Mouse (Mus musculus) CH12.LX (cell line): Measurements from ENCODE around the gene Cluap1. TPM values are rescaled to one million over a fixed set of nuclear protein-coding genes. Genes with fewer than 3 reads are reported as not detected.

Experiments used
- DNase-seq: peaks from one replicate; pipeline ENCODE4 v3.0.0-alpha.2; 2013; ENCODE audit errors: extremely low read depth
- H3K27ac ChIP-seq: 2 replicates; pipeline ENCODE4 v1.5.1; 2012; ENCODE audit warnings: low read depth, mild to moderate bottlenecking, control low read depth, moderate library complexity; ENCODE audit not compliant: insufficient read depth
- H3K27me3 ChIP-seq: replicated peaks from 2 replicates; pipeline ENCODE3; 2012; ENCODE audit warnings: inconsistent platforms
- H3K36me3 ChIP-seq, 2 experiments: replicated peaks in 1 of 2; 2 replicates each; pipeline versions ENCODE3 to v1.6.1; 2012; ENCODE audit warnings: inconsistent platforms in 1 of 2, low read length in 1 of 2, mild to moderate bottlenecking in 1 of 2, mixed read lengths in 1 of 2, moderate library complexity in 1 of 2; ENCODE audit not compliant: control insufficient read depth in 1 of 2, insufficient read depth in 1 of 2
- H3K4me1 ChIP-seq, 2 experiments: 2 replicates each; pipeline ENCODE4 v1.6.1; 2012; ENCODE audit warnings: inconsistent platforms in 1 of 2, moderate library complexity in 1 of 2; ENCODE audit not compliant: insufficient read depth in 2 of 2, control insufficient read depth in 1 of 2
- H3K4me2 ChIP-seq: 2 replicates; pipeline ENCODE4 v1.6.1; 2012; ENCODE audit warnings: low read depth, mild to moderate bottlenecking, control low read depth; ENCODE audit not compliant: poor library complexity, insufficient read depth, severe bottlenecking
- H3K4me3 ChIP-seq, 3 experiments: fragments of 150-350 bp in 1 of 3; sonication (generic) in 1 of 3; replicated peaks in 1 of 3; 2 replicates each; pipeline versions ENCODE3 to v1.5.1; 2011 to 2012; ENCODE audit warnings: low read depth in 2 of 3, low read length in 2 of 3, mild to moderate bottlenecking in 2 of 3, moderate library complexity in 2 of 3, control low read depth in 1 of 3, improper control_type of control experiment in 1 of 3, inconsistent platforms in 1 of 3, mixed read lengths in 1 of 3; ENCODE audit not compliant: poor library complexity in 1 of 3
- H3K79me2 ChIP-seq: replicated peaks from 2 replicates; pipeline ENCODE4 v1.6.1; 2012; ENCODE audit warnings: mild to moderate bottlenecking, moderate library complexity; ENCODE audit not compliant: control insufficient read depth, poor library complexity, insufficient read depth, severe bottlenecking; ENCODE audit errors: extremely low read depth
- H3K9ac ChIP-seq: 2 replicates; pipeline ENCODE4 v1.6.1; 2012; ENCODE audit warnings: low read depth, mild to moderate bottlenecking, control low read depth, moderate library complexity; ENCODE audit not compliant: insufficient read depth
- H3K9me3 ChIP-seq: replicated peaks from 2 replicates; pipeline ENCODE3; 2012; ENCODE audit warnings: low read length, inconsistent platforms, mixed read lengths
- BHLHE40 ChIP-seq: IDR thresholded peaks from 2 replicates; pipeline ENCODE4 v1.6.1; 2011; ENCODE audit warnings: mild to moderate bottlenecking, low read depth, low read length, improper control_type of control experiment
- CHD1 ChIP-seq: IDR thresholded peaks from 2 replicates; pipeline ENCODE4 v1.6.1; 2012; ENCODE audit warnings: low read depth, low read length, improper control_type of control experiment, inconsistent platforms
- CHD2 ChIP-seq: IDR thresholded peaks from 2 replicates; pipeline ENCODE4 v1.6.1; 2011; ENCODE audit warnings: low read length, improper control_type of control experiment
- CTCF ChIP-seq, 2 experiments: IDR thresholded peaks in 1 of 2; conservative IDR thresholded peaks in 1 of 2; 2 replicates each; pipeline ENCODE4 v1.5.1; 2011 to 2012; ENCODE audit warnings: low read depth in 2 of 2, low read length in 2 of 2, improper control_type of control experiment in 1 of 2, inconsistent platforms in 1 of 2, mild to moderate bottlenecking in 1 of 2, moderate library complexity in 1 of 2
- E2F4 ChIP-seq: IDR thresholded peaks from 2 replicates; pipeline ENCODE4 v1.6.1; 2011; ENCODE audit warnings: low read depth, low read length, improper control_type of control experiment; ENCODE audit not compliant: insufficient replicate concordance
- ELF1 ChIP-seq: IDR thresholded peaks from 2 replicates; pipeline ENCODE4 v1.6.1; 2014; ENCODE audit warnings: low read depth, mild to moderate bottlenecking, inconsistent platforms, low read length, improper control_type of control experiment
- EP300 ChIP-seq: IDR thresholded peaks from 2 replicates; pipeline ENCODE4 v1.6.1; 2011; ENCODE audit warnings: low read length, improper control_type of control experiment
- ETS1 ChIP-seq: conservative IDR thresholded peaks from 2 replicates; pipeline ENCODE4 v1.6.1; 2012; ENCODE audit warnings: low read depth, mild to moderate bottlenecking, inconsistent platforms, low read length, improper control_type of control experiment, moderate library complexity
- GABPA ChIP-seq: IDR thresholded peaks from 2 replicates; pipeline ENCODE4 v1.6.1; 2012; ENCODE audit warnings: low read depth, low read length, improper control_type of control experiment, inconsistent platforms; ENCODE audit not compliant: insufficient replicate concordance
- HCFC1 ChIP-seq: IDR thresholded peaks from 2 replicates; pipeline ENCODE4 v1.6.1; 2012; ENCODE audit warnings: low read depth, mild to moderate bottlenecking, inconsistent platforms, low read length, improper control_type of control experiment
- IRF4 ChIP-seq: IDR thresholded peaks from 2 replicates; pipeline ENCODE4 v1.6.1; 2014; ENCODE audit warnings: low read depth, mild to moderate bottlenecking, inconsistent platforms, low read length, improper control_type of control experiment
- JUN ChIP-seq: IDR thresholded peaks from 2 replicates; pipeline ENCODE4 v1.6.1; 2011; ENCODE audit warnings: low read depth, mild to moderate bottlenecking, low read length, improper control_type of control experiment, moderate library complexity; ENCODE audit not compliant: insufficient read depth
- JUND ChIP-seq: conservative IDR thresholded peaks from 2 replicates; pipeline ENCODE4 v1.6.1; 2011; ENCODE audit warnings: low read depth, low read length, improper control_type of control experiment
- KAT2A ChIP-seq: IDR thresholded peaks from 2 replicates; pipeline ENCODE4 v1.6.1; 2012; ENCODE audit warnings: low read length, improper control_type of control experiment, inconsistent platforms; ENCODE audit not compliant: insufficient replicate concordance
- MAFK ChIP-seq: IDR thresholded peaks from 2 replicates; pipeline ENCODE4 v1.6.1; 2011; ENCODE audit warnings: low read length, improper control_type of control experiment; ENCODE audit not compliant: insufficient replicate concordance
- MAZ ChIP-seq: IDR thresholded peaks from 2 replicates; pipeline ENCODE4 v1.6.1; 2012; ENCODE audit warnings: low read depth, mild to moderate bottlenecking, inconsistent platforms, low read length, improper control_type of control experiment, moderate library complexity
- MEF2A ChIP-seq: IDR thresholded peaks from 2 replicates; pipeline ENCODE4 v1.6.1; 2014; ENCODE audit warnings: low read depth, mild to moderate bottlenecking, inconsistent platforms, low read length, improper control_type of control experiment, borderline replicate concordance
- MXI1 ChIP-seq: IDR thresholded peaks from 2 replicates; pipeline ENCODE4 v1.6.1; 2011; ENCODE audit warnings: mild to moderate bottlenecking, low read depth, low read length, improper control_type of control experiment
- MYC ChIP-seq: IDR thresholded peaks from 2 replicates; pipeline ENCODE4 v1.6.1; 2011; ENCODE audit warnings: low read depth, mild to moderate bottlenecking, improper control_type of control experiment, low read length
- NELFE ChIP-seq: IDR thresholded peaks from 2 replicates; pipeline ENCODE4 v1.6.1; 2011; ENCODE audit warnings: low read depth, low read length, improper control_type of control experiment
- NRF1 ChIP-seq: IDR thresholded peaks from 2 replicates; pipeline ENCODE4 v1.6.1; 2014; ENCODE audit warnings: low read depth, mild to moderate bottlenecking, inconsistent platforms, low read length, improper control_type of control experiment, moderate library complexity
- PAX5 ChIP-seq: IDR thresholded peaks from 2 replicates; pipeline ENCODE4 v1.6.1; 2012; ENCODE audit warnings: low read length, inconsistent platforms, mixed read lengths
- POLR2A ChIP-seq: IDR thresholded peaks from 2 replicates; pipeline ENCODE4 v1.6.1; 2011; ENCODE audit warnings: low read depth, mild to moderate bottlenecking, improper control_type of control experiment, low read length
- POLR2AphosphoS2 ChIP-seq: IDR thresholded peaks from 2 replicates; pipeline ENCODE4 v1.6.1; 2011; ENCODE audit warnings: low read depth, low read length, improper control_type of control experiment
- RAD21 ChIP-seq: IDR thresholded peaks from 2 replicates; pipeline ENCODE4 v1.6.1; 2011; ENCODE audit warnings: low read depth, mild to moderate bottlenecking, low read length, improper control_type of control experiment, moderate library complexity
- RCOR1 ChIP-seq: conservative IDR thresholded peaks from 2 replicates; pipeline ENCODE4 v1.6.1; 2012; ENCODE audit warnings: low read depth, mild to moderate bottlenecking, inconsistent platforms, low read length, improper control_type of control experiment
- SIN3A ChIP-seq: IDR thresholded peaks from 2 replicates; pipeline ENCODE4 v1.6.1; 2012; ENCODE audit warnings: low read length, improper control_type of control experiment, inconsistent platforms
- SMC3 ChIP-seq: IDR thresholded peaks from 2 replicates; pipeline ENCODE4 v1.6.1; 2011; ENCODE audit warnings: low read depth, low read length, improper control_type of control experiment
- TBP ChIP-seq: conservative IDR thresholded peaks from 2 replicates; pipeline ENCODE4 v1.6.1; 2011; ENCODE audit warnings: low read depth, low read length, improper control_type of control experiment
- TCF12 ChIP-seq: IDR thresholded peaks from 2 replicates; pipeline ENCODE4 v1.6.1; 2014; ENCODE audit warnings: low read depth, mild to moderate bottlenecking, inconsistent platforms, low read length, improper control_type of control experiment
- UBTF ChIP-seq: IDR thresholded peaks from 2 replicates; pipeline ENCODE4 v1.6.1; 2012; ENCODE audit warnings: low read depth, mild to moderate bottlenecking, inconsistent platforms, low read length, improper control_type of control experiment, moderate library complexity
- USF1 ChIP-seq: IDR thresholded peaks from 2 replicates; pipeline ENCODE4 v1.6.1; 2014; ENCODE audit warnings: low read depth, mild to moderate bottlenecking, inconsistent platforms, low read length, improper control_type of control experiment
- USF2 ChIP-seq: conservative IDR thresholded peaks from 2 replicates; pipeline ENCODE4 v1.6.1; 2011; ENCODE audit warnings: low read depth, low read length, improper control_type of control experiment
- ZC3H11A ChIP-seq: IDR thresholded peaks from 2 replicates; pipeline ENCODE4 v1.6.1; 2012; ENCODE audit warnings: low read depth, mild to moderate bottlenecking, inconsistent platforms, low read length, improper control_type of control experiment
- ZKSCAN1 ChIP-seq: IDR thresholded peaks from 2 replicates; pipeline ENCODE4 v1.6.1; 2012; ENCODE audit warnings: low read depth, inconsistent platforms, low read length, improper control_type of control experiment, borderline replicate concordance
- ZMIZ1 ChIP-seq: IDR thresholded peaks from 2 replicates; pipeline ENCODE4 v1.6.1; 2012; ENCODE audit warnings: low read depth, mild to moderate bottlenecking, inconsistent platforms, low read length, improper control_type of control experiment
- ZNF384 ChIP-seq: IDR thresholded peaks from 2 replicates; pipeline ENCODE4 v1.6.1; 2012; ENCODE audit warnings: low read depth, low read length, improper control_type of control experiment, inconsistent platforms
- dilution Hi-C: fragments of 300-500 bp; cut with MboI; formaldehyde crosslinking; loops from 2 replicates; pipeline ENCODE4 v1.14.3; 2020; ENCODE audit warnings: low sequenced_read_pairs; ENCODE audit not compliant: extremely low pct_unique_long_range_greater_than_20kb, extremely low pct_ligation_motif_present
- in situ Hi-C: fragments of 300-500 bp; cut with MboI; formaldehyde crosslinking; loops from 3 replicates; pipeline ENCODE4 v1.14.3; 2019; ENCODE audit warnings: low sequenced_read_pairs, low pct_ligation_motif_present, low pct_unique_long_range_greater_than_20kb, mixed read lengths
- polyA plus RNA-seq: library from polyadenylated mRNA; unstranded; fragments of >175 nt; gene quantifications from 2 replicates; pipeline ENCODE4 v1.2.1, GENCODE M21; 2012; ENCODE audit warnings: low read depth; ENCODE audit not compliant: insufficient read length
- total RNA-seq, 2 experiments: library from RNA; depleted of rRNA; stranded (reverse); fragments of 300-350 nt in 1 of 2; fragments of >200 nt in 1 of 2; gene quantifications; 2 replicates each; pipeline ENCODE4 v1.2.3; 2012 to 2014

The Cluap1 gene
- total and polyA plus RNA-seq, 3 experiments, result 33.7 to 47.0 (median 46.5) TPM

DNA sequence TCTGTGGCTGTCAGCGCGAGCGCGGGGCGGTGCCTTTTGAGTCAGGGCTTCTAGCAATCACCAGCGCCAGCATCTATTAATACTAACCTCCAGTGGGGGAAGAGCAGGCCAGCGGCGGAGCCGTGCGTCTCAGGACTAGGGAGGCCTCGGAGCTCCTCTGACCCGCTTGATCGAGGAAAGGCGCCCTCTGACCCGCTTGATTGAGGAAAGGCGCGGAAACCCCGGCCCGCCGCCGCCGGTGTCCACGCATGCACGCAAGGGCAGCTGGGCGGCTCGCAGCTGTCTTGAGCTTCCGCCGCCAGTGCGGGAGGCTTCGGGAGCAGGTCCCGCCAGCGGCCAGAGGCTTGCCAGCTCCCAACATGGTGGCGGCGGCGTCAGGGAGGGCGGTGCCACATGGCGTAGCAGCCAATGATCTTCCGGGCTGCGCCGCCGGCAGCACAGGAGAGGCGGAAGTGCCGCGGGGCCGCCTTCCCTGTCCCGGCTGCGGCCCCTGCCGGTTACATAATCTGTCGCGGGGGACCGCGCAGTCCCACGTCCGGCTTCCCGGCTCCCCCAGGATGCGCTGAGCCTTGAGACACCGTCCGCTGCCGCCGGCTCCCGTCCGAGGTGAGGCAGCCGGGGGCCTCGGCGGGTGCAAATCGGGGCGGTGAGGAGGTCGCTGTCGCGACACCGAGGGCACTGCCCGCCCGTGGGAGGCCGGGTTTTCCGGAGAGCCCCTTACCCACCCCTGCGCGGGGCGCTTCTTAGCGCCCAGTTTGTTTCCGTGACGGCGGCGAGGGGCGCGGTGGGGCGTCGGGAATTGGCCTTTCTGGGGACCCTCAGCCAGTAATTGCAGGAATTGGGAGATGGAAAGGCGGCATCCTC is 24.2 kb upstream of the Cluap1 start, which contains the start of the genes Zfp597 and Gm20695:
TSS of gene Zfp597 (minus strand) at position 361 of the 864 bp plus-strand sequence.
TSS of gene Gm20695 (plus strand) at position 448 of the 864 bp plus-strand sequence.
- Histone ChIP-seq H3K27me3 (no peaks in the 10 kb centered on the region), H3K79me2 (peaks cover 36% of the 10 kb centered on the region), H3K4me1 (peaks cover 5 to 41% of the 10 kb centered on the region in 2 experiments), H3K4me2 (peak within 1 kb of the TSS; percentile 77), H3K9ac (peak within 1 kb of the TSS; percentile 84), H3K4me3 (peak within 1 kb of the TSS; percentile 81 to 91 (median 87)), H3K9me3 (no peaks in the 10 kb centered on the region), H3K36me3 (peaks cover 3 to 39% of the 10 kb centered on the region in 2 experiments), H3K27ac (peak within 1 kb of the TSS; percentile 2; the same call in 1 of the 2 replicates)
- peak; percentile 94 for DNase-seq
- dilution Hi-C loops (no loop called here), in situ Hi-C loops (loop anchor here (5.0 kb wide), 1 partner anchor 37 kb away; the partner anchor contains the start of gene Zfp174)
- TF ChIP-seq MXI1, result peak; percentile 94
- peak; percentile 80 for TF ChIP-seq POLR2A
- no peak; the same call in 1 of the 2 replicates for TF ChIP-seq RCOR1
- no peak for TF ChIP-seq ZNF384
- TF ChIP-seq MEF2A, result no peak
- no peak for TF ChIP-seq USF2
- TF ChIP-seq ZC3H11A, result no peak
- TF ChIP-seq UBTF, result peak; percentile 53; the same call in 1 of the 2 replicates
- TF ChIP-seq RAD21, result no peak; the same call in 1 of the 2 replicates
- TF ChIP-seq POLR2AphosphoS2, result 0 out of 2 replicates have a peak, but pooled peaks have one; percentile 57
- peak; percentile 74; the same call in 1 of the 2 replicates for TF ChIP-seq GABPA
- no peak for TF ChIP-seq MYC
- TF ChIP-seq CHD1, result no peak
- TF ChIP-seq ELF1, result peak; percentile 99
- TF ChIP-seq EP300, result no peak
- TF ChIP-seq NELFE, result peak; percentile 72; the same call in 1 of the 2 replicates
- TF ChIP-seq JUN, result no peak
- TF ChIP-seq ZKSCAN1, result no peak
- peak; percentile 96 for TF ChIP-seq HCFC1
- peak; percentile 90; the same call in 1 of the 2 replicates for TF ChIP-seq CHD2
- peak; percentile 61 for TF ChIP-seq USF1
- TF ChIP-seq E2F4, result no peak
- TF ChIP-seq TCF12, result peak; percentile 75
- TF ChIP-seq TBP, result no peak
- peak; percentile 98 for TF ChIP-seq KAT2A
- peak; percentile 42 for TF ChIP-seq BHLHE40
- TF ChIP-seq IRF4, result peak; percentile 67; the same call in 1 of the 2 replicates
- TF ChIP-seq PAX5, result no peak
- peak; percentile 9; the same call in 1 of the 2 replicates for TF ChIP-seq SMC3
- TF ChIP-seq JUND, result no peak
- TF ChIP-seq ETS1, result peak; percentile 83
- TF ChIP-seq NRF1, result peak; percentile 80
- TF ChIP-seq ZMIZ1, result peak; percentile 89; the same call in 1 of the 2 replicates
- TF ChIP-seq SIN3A, result peak; percentile 98
- peak; percentile 30; the same call in 1 of the 2 replicates for TF ChIP-seq MAZ
- 0 out of 2 replicates have a peak, but pooled peaks have one; percentile 44 for TF ChIP-seq MAFK
- peak in 1 of 2 experiments; percentile 31; a peak in 2 of 4 replicates for TF ChIP-seq CTCF (conservative IDR thresholded peaks at IDR 0.05 in 1 of 2, IDR thresholded peaks at IDR 0.05 in 1 of 2; ENCODE audit: low read depth in 2 of 2, low read length in 2 of 2)
